Mouse (Mus musculus) erythroblast, embryonic 14.5 days (primary cell): ENCODE data around the gene Dock4. TPM values are rescaled to one million over a fixed set of nuclear protein-coding genes. Genes with fewer than 3 reads are reported as not detected.

Experiments used
- H3K27me3 ChIP-seq: 2 replicates; pipeline ENCODE4 v1.6.1; 2012; ENCODE audit warnings: inconsistent platforms; ENCODE audit not compliant: control insufficient read depth
- H3K36me3 ChIP-seq: 2 replicates; pipeline ENCODE4 v1.6.1; 2012; ENCODE audit warnings: mild to moderate bottlenecking, inconsistent platforms; ENCODE audit not compliant: control insufficient read depth
- H3K4me1 ChIP-seq: 2 replicates; pipeline ENCODE4 v1.6.1; 2012; ENCODE audit warnings: inconsistent platforms; ENCODE audit not compliant: control insufficient read depth
- H3K4me3 ChIP-seq: replicated peaks from 2 replicates; pipeline ENCODE3; 2012; ENCODE audit warnings: moderate library complexity, mild to moderate bottlenecking, inconsistent platforms
- H3K9me3 ChIP-seq: 2 replicates; pipeline ENCODE4 v1.6.1; 2012; ENCODE audit warnings: low read length, inconsistent platforms, mixed read lengths; ENCODE audit not compliant: control insufficient read depth
- GATA1 ChIP-seq: IDR thresholded peaks from 2 replicates; pipeline ENCODE4 v1.6.1; 2012; ENCODE audit warnings: low read length, inconsistent platforms, mixed read lengths
- TAL1 ChIP-seq: IDR thresholded peaks from 3 replicates; pipeline ENCODE4 v1.6.1; 2012; ENCODE audit warnings: low read length, inconsistent platforms, mixed read lengths
- polyA plus RNA-seq: library from polyadenylated mRNA; stranded (reverse); fragments of >175 nt; gene quantifications from 2 replicates; pipeline ENCODE4 v1.2.3, GENCODE M21; 2012

Dock4 gene
- polyA plus RNA-seq, 1 experiment: 0.05 TPM

DNA sequence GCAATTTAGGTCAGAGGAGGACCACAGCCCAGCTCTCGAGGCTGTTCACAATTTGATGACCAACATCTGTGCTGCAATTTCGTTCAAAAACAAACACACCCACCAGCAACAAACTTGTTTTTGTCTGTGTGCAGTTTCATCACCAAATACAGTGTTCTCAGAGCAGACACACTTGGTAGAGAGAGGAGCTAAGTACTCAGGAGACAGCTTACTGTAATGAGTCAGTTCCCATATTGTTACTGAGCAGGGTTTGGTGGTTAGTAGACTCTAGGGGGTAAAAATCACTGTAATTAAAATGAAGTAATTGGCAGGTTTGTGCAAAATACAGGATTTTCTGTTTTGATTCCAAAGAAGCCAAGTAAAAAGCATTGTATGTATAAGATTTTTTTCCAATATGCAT lies 28.0 kb downstream of the Dock4 start:
- Histone ChIP-seq H3K4me3 (no peak overlapping the region), H3K4me1 (no peaks in the 10 kb centered on the region), H3K36me3 (no peaks in the 10 kb centered on the region), H3K9me3 (no peaks in the 10 kb centered on the region), H3K27me3 (no peaks in the 10 kb centered on the region)
- no peak for TF ChIP-seq GATA1
- TF ChIP-seq TAL1: no peak

DNA sequence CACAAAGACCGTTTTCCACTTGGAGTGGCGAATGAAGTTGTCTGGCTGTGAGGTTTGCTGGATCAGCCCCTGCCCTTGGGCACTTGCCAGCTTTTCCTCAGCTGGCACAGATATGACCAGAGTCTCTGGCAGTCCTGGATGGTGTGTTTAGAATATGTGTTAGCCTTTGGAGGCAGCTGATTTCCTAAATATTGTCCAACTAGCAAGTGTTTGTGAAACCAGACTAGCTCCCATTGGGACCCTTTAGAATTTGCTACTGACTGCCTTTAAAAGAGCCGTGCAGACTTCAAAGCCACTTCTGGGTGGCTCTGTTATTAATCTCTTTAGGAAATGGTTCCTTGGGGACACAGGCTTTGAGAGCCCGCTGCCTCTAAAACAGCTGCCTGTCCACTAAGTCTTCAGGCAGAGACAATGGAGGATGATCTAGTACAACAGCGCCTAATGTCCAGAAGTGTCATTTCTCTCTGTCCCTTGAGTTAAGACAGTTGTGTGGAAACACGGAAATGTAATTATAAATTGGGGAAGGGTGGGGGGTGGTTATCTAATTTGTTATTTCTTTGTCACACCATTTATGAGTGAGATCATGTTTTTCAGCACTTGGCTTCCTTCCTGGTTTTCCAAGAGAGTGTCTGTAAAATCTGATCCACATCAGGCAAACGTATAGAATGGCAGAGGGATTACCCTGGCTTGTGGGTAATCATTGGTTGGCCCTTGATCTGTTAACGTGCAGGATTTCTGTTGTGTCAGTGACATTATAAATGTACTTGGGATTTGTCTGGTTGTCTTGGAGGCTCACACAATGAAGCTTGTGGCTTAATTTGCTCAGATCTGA lies 32.1 kb downstream of the Dock4 start:
- Histone ChIP-seq H3K9me3 (no peaks in the 10 kb centered on the region), H3K27me3 (no peaks in the 10 kb centered on the region), H3K4me3 (no peak overlapping the region), H3K36me3 (no peaks in the 10 kb centered on the region), H3K4me1 (no peaks in the 10 kb centered on the region)
- TF ChIP-seq TAL1 (no peak), GATA1 (no peak)

DNA sequence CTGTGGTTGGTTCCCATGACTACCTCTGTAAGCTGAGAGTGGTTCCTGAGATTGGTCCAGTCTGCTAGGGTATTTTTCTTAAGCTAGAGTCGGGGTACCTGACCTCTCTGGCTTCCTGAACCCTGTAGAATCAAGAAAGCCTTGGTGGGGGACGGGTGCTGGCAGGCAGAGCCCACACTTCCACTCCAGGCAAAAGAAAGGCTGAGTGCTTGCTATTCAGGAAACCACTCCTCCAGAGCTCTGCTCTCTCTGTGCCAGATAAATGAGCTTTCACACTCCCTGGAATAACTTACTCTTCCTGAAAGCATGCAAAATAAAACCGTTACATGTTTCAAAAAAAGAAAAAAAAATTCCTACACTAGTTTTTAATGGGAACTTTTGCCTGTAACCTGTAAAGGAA lies 38.5 kb downstream of the Dock4 start:
- no peaks in the 10 kb centered on the region for H3K36me3 ChIP-seq
- H3K4me3 ChIP-seq: no peak overlapping the region
- H3K4me1 ChIP-seq: no peaks in the 10 kb centered on the region
- no peaks in the 10 kb centered on the region for H3K27me3 ChIP-seq
- no peaks in the 10 kb centered on the region for H3K9me3 ChIP-seq
- TF ChIP-seq GATA1 (no peak), TAL1 (no peak)

GRCm38 (mm10) chr12:40485210-40485609 lies 39.5 kb downstream of the Dock4 start:
- Histone ChIP-seq H3K36me3 (no peaks in the 10 kb centered on the region), H3K4me3 (no peak overlapping the region), H3K4me1 (no peaks in the 10 kb centered on the region), H3K27me3 (no peaks in the 10 kb centered on the region), H3K9me3 (no peaks in the 10 kb centered on the region)
- TF ChIP-seq GATA1 (no peak), TAL1 (no peak)

GRCm38 (mm10) chr12:40486047-40486837 lies 40.5 kb downstream of the Dock4 start:
- Histone ChIP-seq H3K27me3 (no peaks in the 10 kb centered on the region), H3K4me1 (no peaks in the 10 kb centered on the region), H3K4me3 (no peak overlapping the region), H3K36me3 (no peaks in the 10 kb centered on the region), H3K9me3 (no peaks in the 10 kb centered on the region)
- TF ChIP-seq GATA1 (no peak), TAL1 (no peak)

- no peak for TF ChIP-seq TAL1
- no peak for TF ChIP-seq GATA1
- Histone ChIP-seq H3K4me1 (no peaks in the 10 kb centered on the region), H3K36me3 (no peaks in the 10 kb centered on the region), H3K27me3 (no peaks in the 10 kb centered on the region), H3K9me3 (no peaks in the 10 kb centered on the region), H3K4me3 (no peak overlapping the region)
Observed at GRCm38 (mm10) chr12:40496387-40496786, 50.6 kb downstream of the Dock4 start.

DNA sequence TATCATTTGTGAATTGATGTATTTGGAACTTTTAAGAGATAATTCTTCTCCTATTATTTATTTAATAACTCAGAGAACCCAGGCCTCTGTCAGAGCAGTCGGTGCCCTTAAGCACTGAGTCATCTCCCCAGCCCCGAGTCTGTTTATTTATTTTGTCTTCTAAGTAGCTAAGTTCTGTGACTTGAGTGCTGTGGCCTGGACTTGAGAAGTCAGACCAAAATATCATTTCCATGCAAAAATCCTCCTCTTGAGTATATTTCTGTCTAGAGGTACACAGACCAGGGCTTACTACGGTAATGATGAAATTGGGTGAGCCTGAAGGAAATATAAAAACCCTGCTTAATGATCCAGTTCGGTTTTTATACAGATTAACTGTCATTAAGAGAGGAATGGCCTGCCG lies 52.1 kb downstream of the Dock4 start:
- Histone ChIP-seq H3K4me3 (no peak overlapping the region), H3K27me3 (no peaks in the 10 kb centered on the region), H3K36me3 (no peaks in the 10 kb centered on the region), H3K9me3 (no peaks in the 10 kb centered on the region), H3K4me1 (no peaks in the 10 kb centered on the region)
- no peak for TF ChIP-seq GATA1
- TF ChIP-seq TAL1: no peak

- TF ChIP-seq GATA1 (no peak), TAL1 (no peak)
- Histone ChIP-seq H3K36me3 (no peaks in the 10 kb centered on the region), H3K9me3 (no peaks in the 10 kb centered on the region), H3K4me3 (no peak overlapping the region), H3K27me3 (no peaks in the 10 kb centered on the region), H3K4me1 (no peaks in the 10 kb centered on the region)
Observed at GRCm38 (mm10) chr12:40498250-40498671, 52.5 kb downstream of the Dock4 start.

DNA sequence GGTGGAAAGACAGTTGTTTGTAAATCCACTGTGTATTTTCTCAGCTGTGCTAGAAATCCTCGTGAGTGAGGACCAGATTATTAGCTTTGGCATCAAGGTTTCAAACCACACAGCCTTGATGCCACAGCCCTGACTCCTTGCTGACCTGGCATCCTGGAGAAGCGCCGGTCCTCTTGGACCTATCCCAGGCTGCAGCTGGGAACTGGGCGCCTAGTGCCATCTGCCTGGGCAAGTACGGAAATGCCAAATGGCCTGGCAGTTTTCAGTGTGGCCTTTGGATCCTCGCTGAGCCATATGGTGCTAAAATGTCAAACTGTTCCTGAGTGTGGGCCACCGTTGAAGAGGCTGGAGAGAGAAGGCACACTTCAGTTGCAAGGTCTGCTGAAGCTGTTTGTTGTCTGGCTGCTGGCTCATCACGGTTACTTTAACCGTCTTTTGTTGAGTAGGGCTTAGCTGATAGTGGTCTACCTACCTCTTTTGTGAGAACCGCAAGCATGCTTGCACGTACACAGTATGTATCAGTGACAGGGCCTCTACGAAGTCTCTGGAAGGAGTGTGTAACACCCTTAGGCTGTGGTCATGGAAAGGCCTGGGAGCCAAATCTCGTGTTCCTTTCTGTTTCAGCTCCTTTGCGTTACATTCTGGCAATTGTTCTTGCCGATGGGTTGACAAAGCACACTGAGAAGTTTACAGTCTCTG lies 53.3 kb downstream of the Dock4 start:
- H3K27me3 ChIP-seq: no peaks in the 10 kb centered on the region
- no peaks in the 10 kb centered on the region for H3K4me1 ChIP-seq
- no peaks in the 10 kb centered on the region for H3K9me3 ChIP-seq
- H3K4me3 ChIP-seq: no peak overlapping the region
- TF ChIP-seq TAL1: no peak
- TF ChIP-seq GATA1: no peak
- H3K36me3 ChIP-seq: no peaks in the 10 kb centered on the region
